Mouse (Mus musculus) stomach, embryonic 15.5 days (tissue): ENCODE data around the gene Parva. TPM values are rescaled to one million over a fixed set of nuclear protein-coding genes. Genes with fewer than 3 reads are reported as not detected.

Experiments
- ATAC-seq: fragments of 200-750 bp; cut with Nextera tagmentation; 2 replicates; pipeline ENCODE4 v1.8.0; 2017; ENCODE audit warnings: low read depth, moderate number of reproducible peaks, moderate TSS enrichment; ENCODE audit not compliant: insufficient read depth, low FRiP score
- H3K27ac ChIP-seq: fragments of 300-500 bp; sonication (generic); 2 replicates; pipeline ENCODE4 v1.5.1; 2015; ENCODE audit warnings: mild to moderate bottlenecking, inconsistent platforms
- H3K27me3 ChIP-seq: fragments of 300-500 bp; sonication (generic); replicated peaks from 2 replicates; pipeline ENCODE4 v1.6.1; 2015; ENCODE audit warnings: inconsistent platforms
- H3K36me3 ChIP-seq: fragments of 300-500 bp; sonication (generic); 2 replicates; pipeline ENCODE4 v1.6.1; 2015; ENCODE audit warnings: inconsistent platforms
- H3K4me1 ChIP-seq: fragments of 300-500 bp; sonication (generic); 2 replicates; pipeline ENCODE4 v1.6.1; 2015; ENCODE audit warnings: inconsistent platforms
- H3K4me2 ChIP-seq: fragments of 300-500 bp; sonication (generic); 2 replicates; pipeline ENCODE4 v1.6.1; 2015; ENCODE audit warnings: mild to moderate bottlenecking, inconsistent platforms
- H3K4me3 ChIP-seq: fragments of 300-500 bp; sonication (generic); replicated peaks from 2 replicates; pipeline ENCODE4 v1.5.1; 2015; ENCODE audit warnings: inconsistent platforms
- H3K9ac ChIP-seq: fragments of 300-500 bp; sonication (generic); 2 replicates; pipeline ENCODE4 v1.6.1; 2015; ENCODE audit warnings: inconsistent platforms
- H3K9me3 ChIP-seq: fragments of 300-500 bp; sonication (generic); 2 replicates; pipeline ENCODE4 v1.6.1; 2016; ENCODE audit warnings: inconsistent platforms
- WGBS: fragments of 180-500 bp; shearing (Covaris S2); methylation state at CpG from one replicate; pipeline ENCODE4 v1.1.7; 2015; 5-methylcytosine and 5-hydroxymethylcytosine counted together
- polyA plus RNA-seq: library from polyadenylated mRNA; unstranded; fragments of >200 nt; fragmentation: Nextera tagmentation; extraction: Ambion mirVana; gene quantifications from 2 replicates; pipeline ENCODE4 v1.2.1, GENCODE M21; 2015

Parva gene
- polyA plus RNA-seq, 1 experiment from 2014 or later = 101 TPM

DNA sequence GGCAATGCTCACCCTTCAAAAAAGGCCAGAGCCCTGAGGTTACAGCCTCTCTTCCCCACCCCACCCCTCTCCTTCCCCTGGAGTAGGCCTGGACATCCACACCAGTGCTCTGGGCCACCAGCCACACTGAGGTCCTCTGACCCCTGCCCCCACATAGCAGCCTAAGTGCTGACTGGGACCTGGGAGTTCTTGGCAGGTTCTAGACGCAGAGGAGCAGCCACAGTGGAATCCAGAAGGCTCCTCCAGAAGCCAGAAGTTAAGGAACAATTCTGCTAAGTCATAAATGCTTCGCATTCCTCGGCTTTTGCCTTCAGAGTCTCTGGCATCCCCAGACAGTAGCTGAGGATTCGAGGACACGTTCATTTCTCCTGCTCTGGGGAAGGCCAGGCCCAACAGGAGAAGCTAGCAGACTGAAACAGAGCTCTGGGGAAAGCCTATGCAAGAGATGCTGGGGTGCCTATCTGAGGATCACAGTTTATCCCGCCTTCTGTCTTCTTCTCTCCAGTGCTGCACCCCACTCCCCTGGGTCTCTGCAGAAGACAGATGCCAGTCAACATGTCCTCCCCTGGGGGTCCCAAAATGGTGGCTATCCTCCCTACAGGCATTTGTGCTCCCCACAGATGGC, 168.0 kb downstream of the Parva start:
- no peaks in the 10 kb centered on the region for H3K36me3 ChIP-seq
- H3K9me3 ChIP-seq = no peaks in the 10 kb centered on the region
- no peak for ATAC-seq
- peak overlapping the region; percentile 13; the same call in 1 of the 2 replicates for H3K27ac ChIP-seq
- no peak overlapping the region for H3K4me3 ChIP-seq
- no peaks in the 10 kb centered on the region for H3K27me3 ChIP-seq
- no peak overlapping the region for H3K9ac ChIP-seq
- peaks cover 18% of the 10 kb centered on the region; the same call in 1 of the 2 replicates for H3K4me1 ChIP-seq
- 53% methylated on average over 6 of the region's 6 CpGs for WGBS
- no peak overlapping the region for H3K4me2 ChIP-seq

GRCm38 (mm10) chr7:112599650-112600049, 172.3 kb downstream of the Parva start:
- Histone ChIP-seq H3K4me3 (no peak overlapping the region), H3K4me1 (0 out of 2 replicates have a peak, but pooled peaks cover 10% of the 10 kb centered on the region), H3K4me2 (no peak overlapping the region), H3K9ac (no peak overlapping the region), H3K36me3 (no peaks in the 10 kb centered on the region), H3K9me3 (no peaks in the 10 kb centered on the region), H3K27me3 (no peaks in the 10 kb centered on the region), H3K27ac (no peak overlapping the region)
- no peak for ATAC-seq
- 14% methylated on average over 2 of the region's 2 CpGs for WGBS

GRCm38 (mm10) chr7:112600163-112600562, 172.9 kb downstream of the Parva start:
- Histone ChIP-seq H3K4me3 (no peak overlapping the region), H3K36me3 (no peaks in the 10 kb centered on the region), H3K9ac (no peak overlapping the region), H3K4me1 (0 out of 2 replicates have a peak, but pooled peaks cover 10% of the 10 kb centered on the region), H3K27me3 (no peaks in the 10 kb centered on the region), H3K9me3 (no peaks in the 10 kb centered on the region), H3K27ac (no peak overlapping the region), H3K4me2 (no peak overlapping the region)
- no peak for ATAC-seq
- WGBS = 67% methylated on average over 3 of the region's 3 CpGs

GRCm38 (mm10) chr7:112602966-112603365, 175.7 kb downstream of the Parva start:
- Histone ChIP-seq H3K4me1 (0 out of 2 replicates have a peak, but pooled peaks cover 10% of the 10 kb centered on the region), H3K27ac (peak overlapping the region; percentile 67), H3K4me2 (no peak overlapping the region), H3K9ac (no peak overlapping the region), H3K36me3 (no peaks in the 10 kb centered on the region), H3K27me3 (no peaks in the 10 kb centered on the region), H3K9me3 (no peaks in the 10 kb centered on the region), H3K4me3 (no peak overlapping the region)
- 76% methylated on average over 5 of the region's 5 CpGs for WGBS
- no peak for ATAC-seq

DNA sequence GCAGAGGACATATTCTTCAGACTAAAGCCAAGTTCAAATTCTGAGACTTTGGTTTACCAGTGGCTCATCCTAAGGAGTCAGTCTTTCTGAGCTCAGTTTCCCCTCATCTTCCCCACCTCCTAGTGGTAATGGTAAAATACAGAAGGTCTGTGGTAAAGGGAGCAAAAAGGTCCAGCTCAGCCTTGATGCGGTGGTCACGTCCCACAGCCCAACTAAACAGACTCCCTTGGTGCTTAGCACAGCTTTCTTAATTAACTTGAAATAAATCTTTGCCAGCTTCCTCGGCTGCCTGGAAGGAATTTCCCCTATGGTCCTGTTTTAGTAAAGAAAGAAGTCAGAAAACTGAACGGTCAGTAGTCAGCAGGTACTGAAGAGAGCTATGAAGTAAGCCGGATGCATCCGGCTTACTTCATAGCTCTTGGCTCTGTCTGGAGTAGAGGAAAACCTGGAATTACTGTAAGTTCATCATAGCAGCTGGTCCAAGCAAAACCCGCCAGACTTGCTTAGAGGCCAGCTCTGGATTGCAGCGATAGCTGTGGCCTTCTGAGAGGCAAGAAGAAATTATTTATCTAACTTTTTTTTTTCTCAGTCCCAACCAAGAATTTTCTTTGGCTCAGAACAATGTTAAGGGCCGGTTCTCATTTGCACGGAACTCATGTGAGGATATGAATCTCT, 176.3 kb downstream of the Parva start:
- H3K9ac ChIP-seq = no peak overlapping the region
- H3K27ac ChIP-seq = peak overlapping the region; percentile 67
- no peak for ATAC-seq

GRCm38 (mm10) chr7:112604209-112604608, 176.9 kb downstream of the Parva start:
- no peak overlapping the region for H3K4me2 ChIP-seq
- H3K9ac ChIP-seq = no peak overlapping the region
- no peaks in the 10 kb centered on the region for H3K9me3 ChIP-seq
- no peaks in the 10 kb centered on the region for H3K36me3 ChIP-seq
- H3K4me1 ChIP-seq = 0 out of 2 replicates have a peak, but pooled peaks cover 10% of the 10 kb centered on the region
- no peak for ATAC-seq
- H3K27ac ChIP-seq = peak overlapping the region; percentile 67
- H3K4me3 ChIP-seq = no peak overlapping the region
- no peaks in the 10 kb centered on the region for H3K27me3 ChIP-seq
- 47% methylated on average over 8 of the region's 8 CpGs for WGBS

More for the DNA sequence above, 176.3 kb downstream of the Parva start:
- 37% methylated on average over 10 of the region's 10 CpGs for WGBS
- H3K9me3 ChIP-seq = no peaks in the 10 kb centered on the region
- H3K4me3 ChIP-seq = no peak overlapping the region
- no peak overlapping the region for H3K4me2 ChIP-seq
- no peaks in the 10 kb centered on the region for H3K27me3 ChIP-seq
- no peaks in the 10 kb centered on the region for H3K36me3 ChIP-seq
- H3K4me1 ChIP-seq = 0 out of 2 replicates have a peak, but pooled peaks cover 10% of the 10 kb centered on the region

DNA sequence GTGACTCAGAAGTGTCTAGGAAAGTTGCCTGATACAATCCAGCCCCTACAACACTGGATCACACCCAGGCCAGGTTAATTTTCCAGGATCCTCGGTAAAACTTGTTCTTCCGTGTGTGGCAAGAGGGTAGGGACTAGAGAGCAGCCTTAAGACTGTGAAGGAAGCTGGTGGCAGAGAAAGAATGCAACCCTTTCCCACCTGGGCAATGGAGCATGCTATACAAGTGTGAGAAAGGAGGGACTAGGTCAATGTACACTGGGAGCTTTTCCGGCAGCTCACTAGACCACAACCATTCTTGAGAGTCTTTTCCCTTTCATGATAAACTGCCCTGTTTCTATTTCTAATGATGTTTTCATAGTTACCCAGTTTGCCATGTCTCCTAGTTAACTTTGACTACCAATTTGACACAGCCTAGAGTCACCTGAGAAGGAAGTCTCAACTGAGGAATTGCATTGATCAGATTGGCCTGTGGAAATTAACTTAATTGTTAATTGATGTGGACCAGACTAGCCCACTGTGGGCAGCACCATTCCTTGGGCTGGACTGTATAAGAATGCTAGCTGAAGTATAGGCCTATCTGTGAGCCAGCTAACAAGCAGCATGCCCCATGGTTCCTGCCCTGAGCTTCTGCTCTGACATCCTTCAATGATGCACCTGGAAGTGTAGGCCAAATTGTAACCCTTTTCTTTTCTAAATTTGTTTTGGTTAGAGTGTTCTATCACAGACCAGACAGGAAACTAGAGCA, 186.9 kb downstream of the Parva start:
- no peak overlapping the region for H3K4me2 ChIP-seq
- H3K27ac ChIP-seq = no peak overlapping the region
- no peaks in the 10 kb centered on the region for H3K36me3 ChIP-seq
- 86% methylated on average over 3 of the region's 3 CpGs for WGBS
- H3K9ac ChIP-seq = no peak overlapping the region
- no peaks in the 10 kb centered on the region for H3K27me3 ChIP-seq
- H3K9me3 ChIP-seq = no peaks in the 10 kb centered on the region
- ATAC-seq = no peak
- no peak overlapping the region for H3K4me3 ChIP-seq
- H3K4me1 ChIP-seq = no peaks in the 10 kb centered on the region

GRCm38 (mm10) chr7:112614791-112615668, 187.7 kb downstream of the Parva start:
- H3K9ac ChIP-seq = no peak overlapping the region
- no peaks in the 10 kb centered on the region for H3K27me3 ChIP-seq
- no peak overlapping the region for H3K4me2 ChIP-seq
- peak; percentile 72; the same call in 1 of the 2 replicates for ATAC-seq
- no peak overlapping the region for H3K4me3 ChIP-seq
- no peaks in the 10 kb centered on the region for H3K9me3 ChIP-seq
- WGBS = 54% methylated on average over 10 of the region's 10 CpGs
- H3K27ac ChIP-seq = no peak overlapping the region
- H3K4me1 ChIP-seq = no peaks in the 10 kb centered on the region
- no peaks in the 10 kb centered on the region for H3K36me3 ChIP-seq

GRCm38 (mm10) chr7:112620322-112621179, 193.2 kb downstream of the Parva start:
- H3K9me3 ChIP-seq = no peaks in the 10 kb centered on the region
- H3K27me3 ChIP-seq = no peaks in the 10 kb centered on the region
- no peaks in the 10 kb centered on the region for H3K4me1 ChIP-seq
- WGBS = 64% methylated on average over 22 of the region's 22 CpGs
- H3K4me2 ChIP-seq = peak overlapping the region; percentile 26; the same call in 1 of the 2 replicates
- no peak overlapping the region for H3K9ac ChIP-seq
- no peak overlapping the region for H3K4me3 ChIP-seq
- no peaks in the 10 kb centered on the region for H3K36me3 ChIP-seq
- ATAC-seq = no peak
- H3K27ac ChIP-seq = no peak overlapping the region

DNA sequence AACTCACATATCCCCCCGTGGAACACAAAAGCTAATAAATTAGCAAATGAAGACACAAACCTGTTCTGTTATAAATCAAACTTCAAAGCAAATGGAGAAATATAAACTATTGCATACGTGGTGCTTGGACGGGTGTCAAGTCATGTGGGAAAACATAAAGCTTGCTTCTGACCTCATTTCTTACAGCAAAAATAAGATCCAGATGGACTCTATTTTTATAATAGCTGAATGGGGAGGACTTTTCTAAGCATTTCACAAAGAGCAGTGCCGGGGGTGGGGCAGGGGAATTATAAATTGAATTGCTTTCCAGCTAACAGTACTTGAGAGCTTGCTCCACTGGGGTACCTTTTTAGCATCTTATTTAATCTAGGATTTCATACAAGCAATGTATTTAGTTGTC, 200.2 kb downstream of the Parva start:
- Histone ChIP-seq H3K36me3 (no peaks in the 10 kb centered on the region), H3K27me3 (no peaks in the 10 kb centered on the region), H3K27ac (no peak overlapping the region), H3K4me1 (no peaks in the 10 kb centered on the region; the same call in 1 of the 2 replicates), H3K4me2 (no peak overlapping the region), H3K4me3 (no peak overlapping the region), H3K9ac (no peak overlapping the region), H3K9me3 (no peaks in the 10 kb centered on the region)
- 33% methylated on average over 4 of the region's 4 CpGs for WGBS
- no peak for ATAC-seq
